Mouse (Mus musculus) kidney, adult 2 months (tissue): ENCODE data around the gene Stk4.

Source experiments
- CTCF ChIP-seq: fragments of 200-500 bp; conservative IDR thresholded peaks from 2 replicates; pipeline ENCODE4 v1.5.1; 2011; ENCODE audit warnings: low read depth, mild to moderate bottlenecking, control low read depth, low read length, moderate library complexity, mixed read lengths; ENCODE audit not compliant: insufficient read depth, insufficient read length
- POLR2A ChIP-seq: fragments of 200-500 bp; IDR thresholded peaks from one replicate; pipeline ENCODE4 v1.6.1; 2011; ENCODE audit warnings: low read depth, low read length, control low read depth

GRCm38 (mm10) chr2:164081577-164081976 lies 11.5 kb downstream of the Stk4 start:
- TF ChIP-seq POLR2A (no peak), CTCF (no peak)
